Mouse (Mus musculus) stomach, postnatal 0 days (tissue): ENCODE measurements around the gene Me3. TPM values are rescaled to one million over a fixed set of nuclear protein-coding genes. Genes with fewer than 3 reads are reported as not detected.

Experiments used
- ATAC-seq: fragments of 200-750 bp; cut with Nextera tagmentation; 2 replicates; pipeline ENCODE4 v1.8.0; 2017; ENCODE audit not compliant: low FRiP score, low TSS enrichment
- DNase-seq: peaks from one replicate; pipeline ENCODE4 v3.0.0-alpha.2; 2016; ENCODE audit warnings: low spot score
- H3K27ac ChIP-seq: fragments of 300-500 bp; sonication (generic); replicated peaks from 2 replicates; pipeline ENCODE4 v1.5.1; 2014; ENCODE audit warnings: mild to moderate bottlenecking, control low read depth
- H3K27me3 ChIP-seq: fragments of 300-500 bp; sonication (generic); 2 replicates; pipeline ENCODE4 v1.6.1; 2014; ENCODE audit warnings: low read length; ENCODE audit not compliant: control insufficient read depth, insufficient read depth
- H3K36me3 ChIP-seq: fragments of 300-500 bp; sonication (generic); 2 replicates; pipeline ENCODE4 v1.6.1; 2014; ENCODE audit warnings: low read length, mixed read lengths; ENCODE audit not compliant: control insufficient read depth, insufficient read depth
- H3K4me1 ChIP-seq: fragments of 300-500 bp; sonication (generic); replicated peaks from 2 replicates; pipeline ENCODE4 v1.6.1; 2014; ENCODE audit warnings: antibody characterized with exemption; ENCODE audit not compliant: control insufficient read depth, insufficient read depth
- H3K4me2 ChIP-seq: fragments of 300-500 bp; sonication (generic); replicated peaks from 2 replicates; pipeline ENCODE4 v1.6.1; 2014; ENCODE audit warnings: low read depth, mild to moderate bottlenecking, control low read depth, moderate library complexity
- H3K4me3 ChIP-seq: fragments of 300-500 bp; sonication (generic); 2 replicates; pipeline ENCODE4 v1.5.1; 2014; ENCODE audit warnings: low read depth, low read length, control low read depth
- H3K9ac ChIP-seq: fragments of 300-500 bp; sonication (generic); 2 replicates; pipeline ENCODE4 v1.6.1; 2014; ENCODE audit warnings: mild to moderate bottlenecking, low read length, control low read depth, mixed read lengths
- H3K9me3 ChIP-seq: fragments of 300-500 bp; sonication (generic); 2 replicates; pipeline ENCODE4 v1.6.1; 2016; ENCODE audit warnings: low read length; ENCODE audit not compliant: control insufficient read depth
- CTCF ChIP-seq: IDR thresholded peaks from 2 replicates; pipeline ENCODE4 v1.5.1; 2016; ENCODE audit warnings: antibody characterized with exemption, low read depth, mild to moderate bottlenecking, moderate library complexity
- EP300 ChIP-seq: optimal IDR thresholded peaks from 2 replicates; pipeline ENCODE3; 2016; ENCODE audit warnings: antibody characterized with exemption
- WGBS: fragments of 180-500 bp; shearing (Covaris S2); extraction: QIAGEN DNeasy Blood & Tissue Kit; methylation state at CpG from one replicate; pipeline ENCODE4 v1.1.7; 2014; 5-methylcytosine and 5-hydroxymethylcytosine counted together
- polyA plus RNA-seq: library from polyadenylated mRNA; unstranded; fragments of >200 nt; fragmentation: Nextera tagmentation; extraction: Ambion mirVana; gene quantifications from 2 replicates; pipeline ENCODE4 v1.2.1, GENCODE M21; 2015

Gene Me3
- polyA plus RNA-seq, 1 experiment from 2014 or later = 4.8 TPM

DNA sequence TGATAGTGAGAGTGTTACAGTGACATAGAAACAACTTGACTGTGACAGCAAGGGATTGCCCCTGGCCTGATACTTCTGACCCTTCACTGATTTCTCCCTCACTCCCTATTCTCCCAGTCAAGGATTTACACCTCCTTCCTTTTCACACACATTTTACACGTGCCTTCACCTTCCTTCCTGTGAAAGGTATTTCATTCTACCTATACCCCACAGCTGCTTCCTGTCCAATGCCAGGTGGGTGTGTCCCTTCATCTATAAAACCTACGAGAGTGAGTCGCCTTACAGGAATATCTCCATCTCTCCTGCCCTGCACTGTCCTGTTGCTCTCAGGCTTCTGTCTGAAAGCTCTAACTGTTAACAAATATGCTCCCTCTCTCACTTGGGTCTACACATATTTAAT, 163.2 kb downstream of the Me3 start:
- no peak overlapping the region for H3K4me3 ChIP-seq
- TF ChIP-seq CTCF (no peak), EP300 (no peak)
- ATAC-seq = no peak

DNA sequence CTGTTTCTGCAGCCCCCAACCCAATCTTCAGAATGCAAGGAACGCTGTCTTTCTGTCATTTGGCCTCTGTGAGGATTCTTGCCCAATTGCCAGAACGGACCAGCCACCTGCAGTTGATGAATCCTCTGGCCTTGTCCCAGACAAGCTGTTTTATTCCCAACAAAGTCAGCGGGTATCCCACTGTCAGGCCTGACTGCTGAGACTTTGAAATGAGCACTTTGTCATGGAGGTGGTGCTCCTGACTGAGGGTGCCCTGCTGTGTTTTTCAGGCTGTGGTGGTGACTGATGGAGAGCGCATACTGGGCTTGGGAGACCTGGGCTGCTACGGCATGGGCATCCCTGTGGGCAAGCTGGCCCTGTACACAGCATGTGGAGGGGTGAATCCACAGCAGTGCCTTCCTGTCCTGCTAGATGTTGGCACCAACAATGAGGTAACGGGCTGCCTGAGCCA, 164.2 kb downstream of the Me3 start:
- TF ChIP-seq CTCF (no peak), EP300 (no peak)
- H3K27me3 ChIP-seq = no peaks in the 10 kb centered on the region
- 45% methylated on average over 6 of the region's 6 CpGs for WGBS
- no peak overlapping the region for H3K27ac ChIP-seq
- no peak overlapping the region for H3K4me3 ChIP-seq
- no peaks in the 10 kb centered on the region for H3K36me3 ChIP-seq
- ATAC-seq (no peak), DNase-seq (no peak)
- no peak overlapping the region for H3K9ac ChIP-seq
- no peak overlapping the region for H3K4me2 ChIP-seq
- no peaks in the 10 kb centered on the region for H3K4me1 ChIP-seq
- H3K9me3 ChIP-seq = no peaks in the 10 kb centered on the region

More for the DNA sequence above, 163.2 kb downstream of the Me3 start:
- 48% methylated on average over 3 of the region's 3 CpGs for WGBS
- DNase-seq = no peak
- Histone ChIP-seq H3K27ac (no peak overlapping the region), H3K4me1 (no peaks in the 10 kb centered on the region), H3K9ac (no peak overlapping the region), H3K27me3 (no peaks in the 10 kb centered on the region), H3K36me3 (no peaks in the 10 kb centered on the region), H3K4me2 (no peak overlapping the region), H3K9me3 (no peaks in the 10 kb centered on the region)

DNA sequence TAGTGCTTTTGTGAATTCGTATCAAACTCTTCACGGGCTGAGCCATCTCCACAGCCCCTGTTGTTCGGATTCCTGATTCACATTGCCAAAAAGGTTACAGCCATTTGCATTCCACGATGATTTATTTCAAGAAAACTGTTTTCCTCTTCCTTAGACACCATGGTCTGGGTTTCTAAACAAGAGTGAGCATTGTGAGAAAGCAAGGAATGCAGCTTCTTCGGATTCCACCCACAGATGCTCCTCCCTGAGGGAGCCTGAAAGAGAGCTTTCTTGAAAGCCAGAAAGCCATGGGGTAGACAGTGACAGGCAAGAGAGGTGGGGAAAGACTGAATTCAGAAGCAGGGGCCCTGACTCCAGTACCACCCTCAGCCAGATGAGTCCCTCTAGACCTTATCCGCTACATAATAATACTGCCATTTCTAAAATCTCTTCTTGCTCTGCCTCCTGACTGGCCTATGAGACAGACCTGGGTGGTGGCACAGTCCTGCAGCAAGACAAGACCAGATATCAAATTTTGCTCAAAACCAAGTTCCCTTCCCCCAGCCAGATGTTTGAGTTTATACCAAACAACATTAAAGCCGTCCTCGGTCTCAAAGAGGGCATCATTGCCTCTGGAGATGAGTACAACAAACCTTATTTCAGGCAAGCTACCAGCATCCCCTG, 166.3 kb downstream of the Me3 start:
- WGBS = 53% methylated on average over 8 of the region's 8 CpGs
- H3K4me1 ChIP-seq = no peaks in the 10 kb centered on the region
- no peak overlapping the region for H3K27ac ChIP-seq
- no peak overlapping the region for H3K4me2 ChIP-seq
- DNase-seq (no peak), ATAC-seq (no peak)
- H3K36me3 ChIP-seq = no peaks in the 10 kb centered on the region
- H3K9me3 ChIP-seq = no peaks in the 10 kb centered on the region
- no peak overlapping the region for H3K9ac ChIP-seq
- TF ChIP-seq EP300 = no peak
- no peak for TF ChIP-seq CTCF
- H3K4me3 ChIP-seq = no peak overlapping the region
- H3K27me3 ChIP-seq = no peaks in the 10 kb centered on the region

DNA sequence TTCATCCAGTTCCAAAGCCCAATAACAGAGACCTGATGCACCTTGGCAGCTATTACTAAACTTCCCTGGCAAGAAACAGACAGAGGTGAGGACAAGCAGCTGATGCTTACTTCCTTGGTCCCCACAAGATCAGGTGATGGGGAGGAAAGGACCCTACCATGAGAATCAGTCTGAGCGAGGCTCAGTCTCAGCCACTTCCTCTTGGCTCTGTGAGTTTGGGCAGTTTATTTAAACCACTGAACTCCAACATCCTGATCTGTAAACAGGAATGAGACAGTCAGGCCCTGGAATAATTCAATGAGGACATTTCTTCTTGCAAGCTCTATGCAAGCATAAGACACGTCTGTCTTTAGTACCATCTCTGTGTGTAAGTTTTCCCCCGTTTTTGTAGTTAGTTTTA, 170.3 kb downstream of the Me3 start:
- Histone ChIP-seq H3K9me3 (no peaks in the 10 kb centered on the region), H3K27me3 (no peaks in the 10 kb centered on the region), H3K36me3 (no peaks in the 10 kb centered on the region), H3K9ac (no peak overlapping the region), H3K4me1 (no peaks in the 10 kb centered on the region), H3K4me2 (no peak overlapping the region), H3K4me3 (no peak overlapping the region), H3K27ac (no peak overlapping the region)
- ATAC-seq (no peak), DNase-seq (no peak)
- TF ChIP-seq EP300 (no peak), CTCF (no peak)
- WGBS = 59% methylated on average over 3 of the region's 3 CpGs

DNA sequence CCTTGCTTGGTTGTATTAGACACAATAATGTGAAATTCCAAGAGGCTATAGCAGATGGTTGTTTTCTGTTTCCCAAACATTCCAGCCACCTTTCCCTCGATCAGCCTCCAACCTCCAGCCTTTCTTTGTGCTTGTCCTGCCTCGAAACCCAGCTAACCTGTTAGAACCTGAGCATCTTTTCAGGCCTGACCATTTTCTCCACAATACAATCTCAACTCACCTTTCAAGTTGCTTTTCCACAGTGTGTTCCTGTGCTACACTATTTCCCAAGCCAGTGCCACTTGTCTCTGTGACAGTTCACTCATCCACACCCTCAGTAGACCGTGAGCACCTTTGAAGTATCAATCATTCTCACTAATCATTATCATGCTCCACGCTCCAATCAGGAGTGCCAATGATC, 171.8 kb downstream of the Me3 start:
- Histone ChIP-seq H3K9me3 (no peaks in the 10 kb centered on the region), H3K27ac (no peak overlapping the region), H3K36me3 (no peaks in the 10 kb centered on the region), H3K4me1 (no peaks in the 10 kb centered on the region), H3K4me2 (no peak overlapping the region), H3K4me3 (no peak overlapping the region), H3K27me3 (no peaks in the 10 kb centered on the region), H3K9ac (no peak overlapping the region)
- DNase-seq = no peak
- no peak for TF ChIP-seq CTCF
- no peak for TF ChIP-seq EP300
- no peak for ATAC-seq
- 69% methylated on average over 4 of the region's 4 CpGs for WGBS

DNA sequence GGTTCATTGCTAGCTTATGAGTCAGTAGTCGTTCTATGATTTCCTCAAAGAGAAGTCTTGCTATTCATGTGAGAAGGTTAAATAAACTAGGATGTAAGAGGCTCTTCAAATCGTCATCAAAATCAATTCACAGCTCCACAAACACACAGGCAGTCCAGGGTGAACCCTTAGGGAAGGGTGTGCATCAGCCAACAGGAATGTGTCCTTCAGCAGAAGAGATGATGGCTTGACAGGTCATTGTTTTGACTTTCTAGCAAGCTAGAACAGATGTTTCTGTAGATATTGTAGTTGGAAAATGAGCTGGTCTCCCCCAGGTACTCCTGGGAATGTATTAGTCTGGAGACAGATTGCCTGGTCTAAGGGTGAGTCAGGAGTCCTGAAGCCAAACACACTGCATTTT, 177.2 kb downstream of the Me3 start:
- WGBS = 34% methylated on average over 2 of the region's 2 CpGs
- Histone ChIP-seq H3K4me3 (no peak overlapping the region), H3K27me3 (no peaks in the 10 kb centered on the region), H3K36me3 (no peaks in the 10 kb centered on the region), H3K9ac (no peak overlapping the region), H3K4me2 (no peak overlapping the region), H3K4me1 (no peaks in the 10 kb centered on the region), H3K9me3 (no peaks in the 10 kb centered on the region), H3K27ac (no peak overlapping the region)
- DNase-seq (no peak), ATAC-seq (no peak)
- TF ChIP-seq EP300 = no peak
- TF ChIP-seq CTCF = no peak
